Mouse (Mus musculus) hindbrain, embryonic 11.5 days (tissue): ENCODE data around the gene Gmds. TPM values are rescaled to one million over a fixed set of nuclear protein-coding genes. Genes with fewer than 3 reads are reported as not detected.

Experiments used
- ATAC-seq: fragments of 200-750 bp; cut with Nextera tagmentation; 2 replicates; pipeline ENCODE4 v1.8.0; 2017; ENCODE audit warnings: mild to moderate bottlenecking, moderate TSS enrichment, moderate library complexity; ENCODE audit not compliant: low FRiP score
- DNase-seq: peaks from one replicate; pipeline ENCODE4 v3.0.0-alpha.2; 2015; ENCODE audit warnings: low spot score
- H3K27ac ChIP-seq: fragments of 300-500 bp; sonication (generic); 2 replicates; pipeline ENCODE4 v1.5.1; 2014; ENCODE audit warnings: mild to moderate bottlenecking, low read depth, low read length
- H3K27me3 ChIP-seq: fragments of 300-500 bp; sonication (generic); 2 replicates; pipeline ENCODE4 v1.6.1; 2014; ENCODE audit warnings: mild to moderate bottlenecking, low read length, moderate library complexity, mixed read lengths; ENCODE audit not compliant: control insufficient read depth, insufficient read depth
- H3K36me3 ChIP-seq: fragments of 300-500 bp; sonication (generic); 2 replicates; pipeline ENCODE4 v1.6.1; 2014; ENCODE audit warnings: mild to moderate bottlenecking, low read length, moderate library complexity, mixed read lengths; ENCODE audit not compliant: control insufficient read depth, insufficient read depth
- H3K4me1 ChIP-seq: fragments of 300-500 bp; sonication (generic); replicated peaks from 2 replicates; pipeline ENCODE4 v1.6.1; 2014; ENCODE audit warnings: low read length, mixed read lengths; ENCODE audit not compliant: control insufficient read depth, insufficient read depth
- H3K4me2 ChIP-seq: fragments of 300-500 bp; sonication (generic); replicated peaks from 2 replicates; pipeline ENCODE4 v1.6.1; 2014; ENCODE audit warnings: mild to moderate bottlenecking, low read depth, low read length
- H3K4me3 ChIP-seq: fragments of 300-500 bp; sonication (generic); 2 replicates; pipeline ENCODE4 v1.5.1; 2014; ENCODE audit warnings: low read depth, low read length
- H3K9ac ChIP-seq: fragments of 300-500 bp; sonication (generic); 2 replicates; pipeline ENCODE4 v1.6.1; 2014; ENCODE audit warnings: low read depth, low read length
- H3K9me3 ChIP-seq: fragments of 300-500 bp; sonication (generic); 2 replicates; pipeline ENCODE4 v1.6.1; 2016; ENCODE audit warnings: low read length; ENCODE audit not compliant: control insufficient read depth
- WGBS: fragments of 180-500 bp; shearing (Covaris S2); extraction: QIAGEN DNeasy Blood & Tissue Kit; methylation state at CpG from one replicate; pipeline ENCODE4 v1.1.7; 2014; 5-methylcytosine and 5-hydroxymethylcytosine counted together
- polyA plus RNA-seq: library from polyadenylated mRNA; unstranded; fragments of >200 nt; fragmentation: Nextera tagmentation; extraction: Ambion mirVana; gene quantifications from 2 replicates; pipeline ENCODE4 v1.2.1, GENCODE M21; 2014

Gene Gmds
- polyA plus RNA-seq, 1 experiment from 2014 or later, result 32.1 TPM

- Histone ChIP-seq H3K4me3 (no peak overlapping the region), H3K4me1 (no peaks in the 10 kb centered on the region), H3K27me3 (no peaks in the 10 kb centered on the region), H3K27ac (no peak overlapping the region), H3K36me3 (no peaks in the 10 kb centered on the region), H3K9ac (no peak overlapping the region), H3K4me2 (no peak overlapping the region), H3K9me3 (no peaks in the 10 kb centered on the region)
- DNase-seq, result peak; percentile 18
- WGBS, result 68% methylated on average over 4 of the region's 4 CpGs
- ATAC-seq, result peak; percentile 59
These were observed 319.9 kb downstream of the Gmds start for GRCm38 (mm10) chr13:32018518-32019255.

GRCm38 (mm10) chr13:32008802-32009201, 329.7 kb downstream of the Gmds start:
- H3K27me3 ChIP-seq, result no peaks in the 10 kb centered on the region
- no peaks in the 10 kb centered on the region for H3K4me1 ChIP-seq
- ATAC-seq (no peak), DNase-seq (peak; percentile 24)
- no peak overlapping the region for H3K27ac ChIP-seq
- H3K4me2 ChIP-seq, result no peak overlapping the region
- no peaks in the 10 kb centered on the region for H3K9me3 ChIP-seq
- no peaks in the 10 kb centered on the region for H3K36me3 ChIP-seq
- no peak overlapping the region for H3K9ac ChIP-seq
- H3K4me3 ChIP-seq, result no peak overlapping the region
- WGBS, result 30% methylated on average over 4 of the region's 4 CpGs

GRCm38 (mm10) chr13:32008116-32008641, 330.4 kb downstream of the Gmds start:
- Histone ChIP-seq H3K27me3 (no peaks in the 10 kb centered on the region), H3K36me3 (no peaks in the 10 kb centered on the region), H3K27ac (no peak overlapping the region), H3K4me2 (no peak overlapping the region), H3K4me3 (no peak overlapping the region), H3K4me1 (no peaks in the 10 kb centered on the region), H3K9ac (no peak overlapping the region), H3K9me3 (no peaks in the 10 kb centered on the region)
- no peak for DNase-seq
- ATAC-seq, result no peak
- WGBS, result 48% methylated on average over 7 of the region's 7 CpGs

GRCm38 (mm10) chr13:31993391-31993790, 345.1 kb downstream of the Gmds start:
- H3K9ac ChIP-seq, result no peak overlapping the region
- no peak for ATAC-seq
- DNase-seq, result no peak
- H3K9me3 ChIP-seq, result no peaks in the 10 kb centered on the region
- H3K36me3 ChIP-seq, result no peaks in the 10 kb centered on the region
- no peak overlapping the region for H3K27ac ChIP-seq
- H3K4me1 ChIP-seq, result no peaks in the 10 kb centered on the region
- no peak overlapping the region for H3K4me2 ChIP-seq
- no peak overlapping the region for H3K4me3 ChIP-seq
- H3K27me3 ChIP-seq, result no peaks in the 10 kb centered on the region
- 74% methylated on average over 4 of the region's 4 CpGs for WGBS

- Histone ChIP-seq H3K36me3 (no peaks in the 10 kb centered on the region), H3K27ac (no peak overlapping the region)
- DNase-seq, result no peak
These were observed 345.9 kb downstream of the Gmds start for GRCm38 (mm10) chr13:31992409-31993201.

GRCm38 (mm10) chr13:31981198-31981597, 357.3 kb downstream of the Gmds start:
- H3K9me3 ChIP-seq, result no peaks in the 10 kb centered on the region
- ATAC-seq (no peak), DNase-seq (no peak)
- H3K27me3 ChIP-seq, result no peaks in the 10 kb centered on the region
- no peak overlapping the region for H3K4me2 ChIP-seq
- H3K27ac ChIP-seq, result no peak overlapping the region
- H3K36me3 ChIP-seq, result no peaks in the 10 kb centered on the region
- H3K4me1 ChIP-seq, result no peaks in the 10 kb centered on the region
- no peak overlapping the region for H3K4me3 ChIP-seq
- H3K9ac ChIP-seq, result no peak overlapping the region
- 81% methylated on average over 1 of the region's 1 CpGs for WGBS

More at GRCm38 (mm10) chr13:31992409-31993201, 345.9 kb downstream of the Gmds start:
- ATAC-seq, result peak; percentile 70
- H3K27me3 ChIP-seq, result no peaks in the 10 kb centered on the region
- H3K9me3 ChIP-seq, result no peaks in the 10 kb centered on the region
- no peak overlapping the region for H3K9ac ChIP-seq
- H3K4me1 ChIP-seq, result no peaks in the 10 kb centered on the region
- H3K4me2 ChIP-seq, result no peak overlapping the region
- H3K4me3 ChIP-seq, result no peak overlapping the region
- WGBS, result 67% methylated on average over 12 of the region's 12 CpGs

- DNase-seq (no peak), ATAC-seq (no peak)
- H3K27me3 ChIP-seq, result no peaks in the 10 kb centered on the region
- no peaks in the 10 kb centered on the region for H3K36me3 ChIP-seq
- no peak overlapping the region for H3K4me3 ChIP-seq
- no peaks in the 10 kb centered on the region for H3K9me3 ChIP-seq
- no peaks in the 10 kb centered on the region for H3K4me1 ChIP-seq
- 95% methylated on average over 7 of the region's 7 CpGs for WGBS
- H3K27ac ChIP-seq, result no peak overlapping the region
- H3K4me2 ChIP-seq, result no peak overlapping the region
- no peak overlapping the region for H3K9ac ChIP-seq
These were observed 360.4 kb downstream of the Gmds start for GRCm38 (mm10) chr13:31978126-31978525.

GRCm38 (mm10) chr13:31974751-31975479, 363.6 kb downstream of the Gmds start:
- no peak for DNase-seq
- no peaks in the 10 kb centered on the region for H3K9me3 ChIP-seq
- 53% methylated on average over 3 of the region's 3 CpGs for WGBS
- no peaks in the 10 kb centered on the region for H3K4me1 ChIP-seq
- H3K4me3 ChIP-seq, result no peak overlapping the region
- H3K27ac ChIP-seq, result no peak overlapping the region
- ATAC-seq, result no peak
- H3K9ac ChIP-seq, result no peak overlapping the region
- no peak overlapping the region for H3K4me2 ChIP-seq
- H3K27me3 ChIP-seq, result no peaks in the 10 kb centered on the region
- no peaks in the 10 kb centered on the region for H3K36me3 ChIP-seq
